Mouse (Mus musculus): Measurements from ENCODE around the gene Atp4b. TPM values are rescaled to one million over a fixed set of nuclear protein-coding genes. Genes with fewer than 3 reads are reported as not detected.

Gene Atp4b
- total RNA-seq, 4 experiments from 2014 or later: not detected

Other genes with a start within 250 kb of the Atp4b start
- 100 to 1,000 TPM; 413 to 443 (median 429) TPM for gene Lamp1, start 237.7 kb downstream of the Atp4b start, total RNA-seq (2022)
- 1 to 10 TPM; 3.7 to 6.6 (median 4.6) TPM for gene Grtp1, start 196.2 kb downstream of the Atp4b start, total RNA-seq (2022)
- 100 to 1,000 TPM; 586 to 686 (median 600) TPM for gene Adprhl1, start 142.7 kb downstream of the Atp4b start, total RNA-seq (2022)
- gene Dcun1d2, start 108.7 kb downstream of the Atp4b start, total RNA-seq (2022): 10 to 100 TPM; 67.1 to 79.4 (median 73.3) TPM
- 10 to 100 TPM; 28.3 to 38.8 (median 33.8) TPM for gene Tmco3, start 108.6 kb downstream of the Atp4b start, total RNA-seq (2022)
- gene Tfdp1, start 58.1 kb downstream of the Atp4b start, total RNA-seq (2022): 10 to 100 TPM; 34.4 to 43.9 (median 38.3) TPM
- not detected for gene Grk1, start 8.3 kb upstream of the Atp4b start, total RNA-seq (2022)
- gene Tmem255b, start 38.4 kb upstream of the Atp4b start, total RNA-seq (2022): 1 to 10 TPM; 3.7 to 7.5 (median 5.7) TPM
- 100 to 1,000 TPM; 113 to 140 (median 124) TPM for gene Gas6, start 97.7 kb upstream of the Atp4b start, total RNA-seq (2022)
- gene 1700029H14Rik, start 165.6 kb upstream of the Atp4b start, total RNA-seq (2022): not detected